8 mouse cellular contexts compared by ENCODE assay signal in the genomic region with DNA sequence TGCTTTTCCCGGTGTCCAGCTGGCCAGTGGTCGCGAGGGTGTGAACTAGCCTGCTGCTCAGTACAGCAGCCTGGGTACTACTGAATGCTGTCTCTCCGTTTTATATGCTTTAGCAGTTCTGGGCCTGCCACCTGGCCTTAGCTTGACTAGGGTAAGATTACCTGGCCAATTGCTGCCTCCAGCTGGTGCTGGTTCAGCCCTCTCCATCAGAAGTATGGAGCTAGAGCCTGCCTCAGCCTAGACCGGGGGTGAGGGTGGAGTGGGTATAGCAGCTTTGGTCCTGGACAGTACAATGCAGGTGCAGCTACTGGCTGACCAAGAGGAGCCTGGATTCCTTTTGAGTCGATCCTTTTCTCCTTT.
A peak's percentile ranks its signal among the peaks of the same experiment; 100 is the strongest.
DNase-seq lines count a peak whose midpoint lies in the region; ATAC-seq lines count a peak whose summit lies in the region.

No protein-coding gene starts in this region.

- H3K4me1 ChIP-seq in heart, embryonic 15.5 days (replicated peaks): peaks cover 40% of the 10 kb centered on the region
- peaks cover 67% of the 10 kb centered on the region for H3K4me1 ChIP-seq in hindbrain, embryonic 14.5 days (replicated peaks; ENCODE audit: control insufficient read depth, insufficient read depth, low read length)
- H3K4me1 ChIP-seq in midbrain, embryonic 13.5 days (replicated peaks): peaks cover 83% of the 10 kb centered on the region

- intact Hi-C loops in heart, postnatal 10 days (cut with DNase I): loop anchor here (1.0 to 2.0 kb wide), 3 partner anchors 55 to 347 kb away; a partner anchor contains a TSS
- intact Hi-C loops in left cerebral cortex, postnatal 25 days (cut with DNase I): loop anchor here (2.0 to 10.0 kb wide), 4 partner anchors 25 to 344 kb away; a partner anchor contains a TSS

- 31% methylated on average over 6 of the region's 6 CpGs for WGBS in heart, embryonic 15.5 days
- 11% methylated on average over 6 of the region's 6 CpGs for WGBS in hindbrain, embryonic 14.5 days
- WGBS in midbrain, embryonic 13.5 days: 7% methylated on average over 6 of the region's 6 CpGs

- peak overlapping the region; percentile 68 for H3K4me3 ChIP-seq in heart, embryonic 15.5 days
- peak overlapping the region; percentile 92 for H3K4me3 ChIP-seq in hindbrain, embryonic 14.5 days (replicated peaks; ENCODE audit: low read length)
- H3K4me3 ChIP-seq in midbrain, embryonic 13.5 days (replicated peaks): peak overlapping the region; percentile 91

- no peak for DNase-seq in heart, postnatal 10 days
- peak; percentile 59 for DNase-seq in brain, adult 2 months (ENCODE audit: low read depth, low spot score)
- no peak for DNase-seq in hindbrain, embryonic 14.5 days (ENCODE audit: low spot score)
- no peak for DNase-seq in adrenal gland, postnatal 25 days
- DNase-seq in gastrocnemius, postnatal 4 days (ENCODE audit: low spot score in 2 of 2): no peak
- DNase-seq in left cerebral cortex, postnatal 25 days (ENCODE audit: low spot score in 2 of 2): no peak

- peak overlapping the region; percentile 97 for H3K4me2 ChIP-seq in heart, embryonic 15.5 days
- peak overlapping the region; percentile 96 for H3K4me2 ChIP-seq in hindbrain, embryonic 14.5 days (replicated peaks)
- H3K4me2 ChIP-seq in midbrain, embryonic 13.5 days (replicated peaks): peak overlapping the region; percentile 97

- peak overlapping the region; percentile 74 for H3K9ac ChIP-seq in heart, embryonic 15.5 days
- H3K9ac ChIP-seq in hindbrain, embryonic 14.5 days: peak overlapping the region; percentile 93
- H3K9ac ChIP-seq in midbrain, embryonic 13.5 days (replicated peaks): peak overlapping the region; percentile 95

- no peak overlapping the region for H3K27ac ChIP-seq in heart, embryonic 15.5 days
- peak overlapping the region; percentile 97 for H3K27ac ChIP-seq in hindbrain, embryonic 14.5 days
- peak overlapping the region; percentile 98; the same call in 1 of the 2 replicates for H3K27ac ChIP-seq in midbrain, embryonic 13.5 days

- no peaks in the 10 kb centered on the region for H3K36me3 ChIP-seq in heart, embryonic 15.5 days
- no peaks in the 10 kb centered on the region for H3K36me3 ChIP-seq in hindbrain, embryonic 14.5 days (replicated peaks; ENCODE audit: control insufficient read depth, insufficient read depth)
- no peaks in the 10 kb centered on the region for H3K36me3 ChIP-seq in midbrain, embryonic 13.5 days

- ATAC-seq in heart, embryonic 15.5 days (replicated peaks; ENCODE audit: insufficient number of reproducible peaks, insufficient read depth, low FRiP score, low read depth): no peak
- ATAC-seq in hindbrain, embryonic 14.5 days (ENCODE audit: low FRiP score): peak; percentile 12; the same call in 1 of the 2 replicates
- ATAC-seq in midbrain, embryonic 13.5 days: peak; percentile 5

- H3K27me3 ChIP-seq in heart, embryonic 15.5 days: peaks cover 14% of the 10 kb centered on the region; the same call in 1 of the 2 replicates
- H3K27me3 ChIP-seq in hindbrain, embryonic 14.5 days (ENCODE audit: control insufficient read depth, insufficient read depth, low read length): no peaks in the 10 kb centered on the region
- H3K27me3 ChIP-seq in midbrain, embryonic 13.5 days: no peaks in the 10 kb centered on the region

- no peaks in the 10 kb centered on the region for H3K9me3 ChIP-seq in heart, embryonic 15.5 days (replicated peaks)
- H3K9me3 ChIP-seq in hindbrain, embryonic 14.5 days (ENCODE audit: control insufficient read depth, low read length): no peaks in the 10 kb centered on the region
- no peaks in the 10 kb centered on the region for H3K9me3 ChIP-seq in midbrain, embryonic 13.5 days
